Mouse (Mus musculus) mature B cell (primary cell): ENCODE measurements around the gene Pitpna.

Experiments used
- in situ Hi-C: fragments of 300-500 bp; cut with MboI; formaldehyde crosslinking; loops from 2 replicates; pipeline ENCODE4 v1.14.3; 2019

Gene Pitpna

GRCm38 (mm10) chr11:75563851-75564548, 23.9 kb upstream of the Pitpna start:
- in situ Hi-C loops = no loop called here

- in situ Hi-C loops = loop anchor here (5.0 kb wide), 1 partner anchor 34 kb away; the partner anchor contains the start of gene Slc43a2
Observed at GRCm38 (mm10) chr11:75565849-75566248, 22.0 kb upstream of the Pitpna start.

DNA sequence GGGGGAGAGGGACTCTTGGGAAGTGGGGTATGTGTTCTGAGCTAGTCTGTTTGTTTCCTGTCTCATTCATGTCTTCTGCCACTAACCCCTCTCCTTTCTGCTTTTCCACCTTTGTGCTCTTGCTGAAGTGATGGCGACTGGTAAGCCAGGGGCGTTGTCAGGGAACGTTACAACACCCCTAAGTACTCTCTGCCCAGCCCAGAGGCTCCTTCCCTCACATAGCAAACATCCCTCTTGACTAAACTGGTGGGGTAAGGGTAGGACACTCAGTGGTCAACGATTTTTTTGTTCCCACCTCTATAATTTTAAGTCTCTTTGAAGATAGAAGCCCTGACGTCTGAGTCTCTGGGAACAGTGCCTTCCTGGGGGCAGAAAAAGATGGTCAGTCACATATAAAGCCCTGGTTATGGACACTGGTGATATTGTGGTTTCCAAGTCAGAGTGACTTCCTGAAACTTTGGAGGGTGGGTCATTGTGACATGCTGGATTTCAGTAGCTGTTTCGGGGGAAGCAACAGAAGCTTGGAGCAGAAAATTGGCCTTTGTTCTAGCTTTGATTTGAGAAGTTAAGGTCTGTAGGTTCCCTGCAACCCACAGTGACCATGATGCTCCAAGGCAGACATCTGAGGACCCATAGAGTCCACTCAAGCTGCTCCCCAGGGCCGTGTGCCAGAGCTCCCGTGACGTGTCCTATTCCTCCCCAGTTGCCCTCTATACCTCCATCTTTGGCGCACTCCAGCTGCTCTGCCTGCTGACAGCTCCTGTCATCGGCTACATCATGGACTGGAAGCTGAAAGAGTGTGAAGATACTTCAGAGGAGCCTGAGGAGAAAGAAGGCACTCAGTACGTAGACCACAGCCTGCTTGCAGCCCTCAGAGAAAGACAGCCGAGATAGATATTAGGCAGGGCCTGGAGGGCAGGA, 21.4 kb upstream of the Pitpna start:
- in situ Hi-C loops = loop anchor here (5.0 kb wide), 1 partner anchor 34 kb away; the partner anchor contains the start of gene Slc43a2

- in situ Hi-C loops = loop anchor here (5.0 kb wide), 1 partner anchor 35 kb away; the partner anchor contains the start of gene Slc43a2
Observed at GRCm38 (mm10) chr11:75567346-75568114, 20.4 kb upstream of the Pitpna start.

GRCm38 (mm10) chr11:75568115-75568511, 19.8 kb upstream of the Pitpna start:
- in situ Hi-C loops = loop anchor here (5.0 kb wide), 1 partner anchor 36 kb away; the partner anchor contains the start of gene Slc43a2

GRCm38 (mm10) chr11:75568962-75569361, 18.9 kb upstream of the Pitpna start:
- in situ Hi-C loops = loop anchor here (5.0 kb wide), 1 partner anchor 37 kb away; the partner anchor contains the start of gene Slc43a2

GRCm38 (mm10) chr11:75570375-75571125, 17.3 kb upstream of the Pitpna start:
- in situ Hi-C loops = no loop called here

DNA sequence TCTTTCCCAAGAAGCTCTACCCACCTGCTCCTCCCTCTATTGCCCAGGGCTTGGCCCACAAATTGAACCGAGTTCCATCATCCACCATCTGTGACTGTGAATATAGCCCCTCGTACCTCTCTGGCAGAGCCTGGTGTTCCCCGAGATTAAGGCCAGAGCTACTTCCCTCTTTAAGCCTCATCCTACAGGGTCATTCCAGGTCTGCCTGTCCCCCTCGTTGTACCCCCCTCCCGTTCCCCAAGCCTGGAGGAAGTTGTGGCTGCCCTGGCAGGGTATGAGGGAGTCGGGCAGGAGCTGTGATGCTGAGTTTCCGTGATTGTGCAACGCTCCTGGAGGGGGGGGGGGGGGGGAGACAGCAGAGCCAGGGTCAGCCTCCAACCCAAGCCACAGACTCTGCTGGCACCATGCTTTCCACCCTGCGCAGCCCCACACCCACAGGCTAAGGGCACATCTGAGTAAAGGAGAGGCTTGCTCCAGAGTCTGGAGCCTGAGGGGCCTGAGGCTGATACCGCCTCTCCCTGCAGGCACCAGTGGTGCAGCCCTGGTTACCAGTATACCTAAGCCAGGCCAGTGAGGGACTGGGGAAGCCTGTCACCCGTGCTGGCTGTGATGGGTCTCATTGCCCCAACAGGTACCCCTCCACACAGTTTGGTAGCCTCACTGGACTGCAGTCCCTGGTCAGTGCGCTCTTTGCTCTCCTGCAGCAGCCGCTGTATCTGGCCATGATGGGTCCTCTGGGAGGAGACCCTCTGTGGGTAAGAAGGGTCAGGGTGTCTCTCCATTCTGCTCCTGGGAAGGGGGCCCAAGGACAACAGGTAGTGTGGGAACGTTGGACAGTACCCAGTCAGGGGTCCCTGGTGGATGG, 16.5 kb upstream of the Pitpna start:
- in situ Hi-C loops = no loop called here

- in situ Hi-C loops = no loop called here
Observed at GRCm38 (mm10) chr11:75572301-75572791, 15.6 kb upstream of the Pitpna start.

DNA sequence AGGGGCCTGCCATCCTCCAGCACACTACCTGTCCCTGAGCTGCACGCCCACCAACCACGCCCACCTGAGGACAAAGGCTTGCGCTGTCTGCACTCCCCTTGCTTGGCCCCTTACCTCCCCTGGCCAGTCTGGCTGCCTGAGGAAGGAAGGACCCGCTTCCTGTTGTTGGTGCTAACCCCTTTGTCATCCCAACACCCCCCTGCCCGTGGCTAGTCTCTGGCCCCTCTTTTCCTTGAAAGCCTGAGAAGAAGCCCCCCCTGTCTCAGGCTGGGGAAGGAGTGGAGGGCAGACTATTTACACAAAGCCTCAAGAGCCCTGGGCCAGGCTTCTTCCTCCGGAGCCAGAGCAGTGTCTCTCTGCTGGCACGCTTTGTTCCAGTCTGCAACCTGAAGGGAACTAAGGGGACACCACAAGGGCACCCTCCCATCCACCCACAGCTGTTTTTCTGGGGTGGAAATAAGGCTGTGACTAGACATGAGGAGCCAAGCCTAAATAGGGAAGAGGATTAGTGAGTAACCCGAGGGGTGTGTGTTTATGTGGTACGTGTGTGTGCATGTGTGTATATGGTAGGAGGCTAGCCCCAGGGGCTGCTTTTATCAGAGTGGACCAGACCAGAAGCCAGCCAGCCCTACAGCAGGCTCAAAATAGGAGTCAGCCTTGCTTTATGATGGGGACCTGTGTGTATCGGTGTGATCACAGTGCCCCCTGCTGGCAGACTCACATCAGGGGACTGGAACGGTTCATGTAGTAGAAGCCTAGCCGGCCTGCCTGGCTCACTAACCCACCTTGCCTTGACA, 14.8 kb upstream of the Pitpna start:
- in situ Hi-C loops = no loop called here

DNA sequence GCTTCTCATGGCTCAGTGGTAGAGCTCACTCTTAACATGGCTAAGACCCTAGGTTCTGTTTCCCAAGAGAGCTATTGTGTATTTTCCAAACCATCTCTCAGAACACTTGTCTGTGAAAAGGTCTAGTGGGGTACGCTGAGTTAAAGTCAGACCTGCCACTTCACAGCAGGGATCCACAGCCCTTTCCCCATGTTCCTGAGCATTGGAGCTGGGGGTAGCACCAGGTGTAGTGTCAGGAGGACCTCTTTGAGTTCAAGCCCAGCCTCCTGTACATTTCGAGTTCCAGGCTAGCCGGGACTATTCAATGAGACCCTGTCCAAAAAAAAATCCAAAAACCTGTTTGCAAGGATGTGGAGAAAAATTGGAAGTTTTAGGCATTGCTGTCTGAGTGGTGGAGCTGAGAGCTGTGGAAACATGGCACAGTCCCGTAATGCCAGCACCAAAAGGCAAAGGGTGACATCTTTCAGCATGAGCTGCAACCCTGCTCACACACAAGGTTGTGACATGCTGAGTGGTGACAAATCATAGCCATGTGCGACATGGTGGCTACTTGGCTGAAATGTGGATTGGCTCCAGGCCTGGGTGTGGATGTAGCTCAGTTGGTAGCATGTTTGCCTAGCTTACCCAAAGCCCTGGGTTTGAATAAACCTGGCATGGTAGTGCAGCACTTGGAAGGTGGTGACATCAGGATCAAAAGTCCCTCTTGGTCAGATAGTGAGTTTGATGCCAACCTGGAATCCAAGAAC, 13.3 kb upstream of the Pitpna start:
- in situ Hi-C loops = no loop called here

DNA sequence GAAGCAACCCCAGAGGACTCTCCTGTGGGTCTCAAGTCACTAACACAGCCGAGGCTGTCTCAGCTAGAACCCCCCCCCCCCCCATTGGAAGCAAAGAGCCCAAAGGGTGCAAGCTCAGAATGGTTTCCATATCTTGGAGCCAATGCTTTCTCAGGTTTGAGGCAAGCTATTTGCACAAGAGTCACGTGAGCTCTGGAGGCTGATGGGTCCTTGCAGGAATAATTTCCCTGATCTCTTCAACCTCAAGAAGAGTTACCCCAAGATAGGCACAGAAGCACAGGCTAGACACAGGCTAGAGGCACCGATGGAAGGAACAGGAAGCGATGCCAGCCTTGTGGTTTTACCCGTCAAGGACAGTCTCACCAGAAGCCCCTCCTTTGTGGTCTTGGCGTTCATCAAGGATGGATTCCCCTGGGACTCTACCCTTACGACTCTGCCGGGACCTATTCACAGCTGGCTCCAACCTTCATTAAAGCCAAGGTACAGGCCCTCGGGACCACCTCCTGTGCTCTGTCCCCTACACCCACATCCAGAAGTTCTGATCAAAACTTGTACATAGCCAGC, 12.3 kb upstream of the Pitpna start:
- in situ Hi-C loops = no loop called here

DNA sequence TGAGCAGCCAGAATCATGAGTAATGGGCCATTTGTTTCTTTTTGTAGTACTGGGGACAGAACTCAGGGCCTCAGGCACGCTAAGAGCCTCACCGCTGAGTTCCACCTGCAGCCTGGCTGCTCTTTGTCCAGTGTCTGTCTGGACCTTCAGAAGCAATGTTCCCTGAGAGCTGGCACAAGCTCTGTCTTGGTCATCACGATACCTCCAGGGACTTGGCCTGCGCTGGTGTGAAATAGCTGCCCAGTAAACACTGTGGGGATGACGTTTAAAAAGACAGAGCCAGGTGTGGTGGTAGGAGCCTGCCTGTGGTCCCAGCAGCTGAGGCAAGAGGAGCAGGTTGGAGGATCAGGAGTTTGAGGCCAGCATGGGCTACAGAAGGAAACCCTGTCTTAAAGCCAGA, 9.3 kb upstream of the Pitpna start:
- in situ Hi-C loops = no loop called here

DNA sequence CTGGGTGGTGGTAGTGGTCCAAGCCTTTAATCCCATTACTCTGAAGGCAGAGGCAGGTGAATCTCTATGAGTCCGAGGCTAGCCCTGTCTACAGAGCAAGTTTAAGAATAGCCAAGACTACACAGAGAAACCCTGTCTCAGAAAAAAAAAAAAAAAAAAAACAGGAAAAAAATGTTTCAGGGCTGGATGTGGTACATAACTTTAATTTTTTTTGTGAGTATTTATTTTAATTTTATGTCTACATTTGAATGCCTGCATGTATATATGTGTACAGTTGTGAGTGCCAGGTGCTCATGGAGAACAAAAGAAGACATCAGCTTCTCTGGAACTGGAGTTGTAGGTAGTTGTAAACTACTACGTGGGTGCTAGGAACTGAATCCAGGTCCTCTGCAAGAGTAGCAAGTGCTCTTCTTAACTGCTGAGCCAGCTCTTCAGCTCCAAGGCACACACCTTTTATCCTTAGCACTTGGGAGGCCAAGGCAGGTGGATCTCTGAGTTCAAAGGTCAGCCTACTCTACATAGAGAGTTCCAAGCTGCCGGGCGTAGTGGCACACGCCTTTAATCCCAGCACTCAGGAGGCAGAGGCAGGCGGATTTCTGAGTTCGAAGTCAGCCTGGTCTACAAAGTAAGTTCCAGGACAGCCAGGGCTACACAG, 6.3 kb upstream of the Pitpna start:
- in situ Hi-C loops = no loop called here

GRCm38 (mm10) chr11:75583521-75583920, 4.4 kb upstream of the Pitpna start:
- in situ Hi-C loops = no loop called here

DNA sequence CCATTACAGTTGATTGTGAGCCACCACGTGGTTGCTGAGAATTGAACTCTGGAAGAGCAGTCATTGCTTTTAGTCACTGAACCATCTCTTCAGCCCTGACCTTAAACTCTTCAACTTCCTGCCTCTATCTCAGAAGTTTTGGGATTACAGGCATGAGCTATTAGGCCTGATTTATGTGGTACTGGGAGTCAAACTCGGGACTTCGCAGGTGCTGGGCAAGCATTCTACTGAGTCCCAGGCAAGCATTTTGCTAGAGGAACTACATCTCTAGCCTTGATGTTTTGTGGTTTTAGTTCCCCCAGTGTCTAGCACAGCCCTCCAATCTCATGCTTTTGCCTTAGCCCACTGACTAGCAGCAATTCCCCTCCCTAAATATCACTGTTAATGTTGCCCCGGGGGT, 2.8 kb upstream of the Pitpna start:
- in situ Hi-C loops = no loop called here

DNA sequence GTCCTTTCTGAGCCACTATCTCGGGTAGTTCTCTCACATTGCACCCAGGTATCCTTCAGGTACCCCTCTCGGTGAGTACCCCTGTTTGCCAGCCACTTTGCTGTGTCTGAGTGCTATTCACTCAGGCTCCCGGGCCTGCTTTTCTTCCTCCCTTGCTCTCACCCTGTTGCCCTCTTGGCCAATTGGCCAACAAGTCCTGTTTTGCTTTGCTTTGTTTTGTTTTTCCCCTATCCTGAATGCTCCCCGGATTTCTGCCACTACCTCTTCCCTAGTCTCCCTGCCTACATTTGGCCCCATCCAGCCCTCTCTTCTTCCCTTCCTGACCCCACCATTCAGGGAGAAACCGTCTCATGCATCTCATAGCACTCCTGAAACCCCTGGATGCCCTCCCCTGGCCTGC, 1.9 kb upstream of the Pitpna start:
- in situ Hi-C loops = no loop called here

DNA sequence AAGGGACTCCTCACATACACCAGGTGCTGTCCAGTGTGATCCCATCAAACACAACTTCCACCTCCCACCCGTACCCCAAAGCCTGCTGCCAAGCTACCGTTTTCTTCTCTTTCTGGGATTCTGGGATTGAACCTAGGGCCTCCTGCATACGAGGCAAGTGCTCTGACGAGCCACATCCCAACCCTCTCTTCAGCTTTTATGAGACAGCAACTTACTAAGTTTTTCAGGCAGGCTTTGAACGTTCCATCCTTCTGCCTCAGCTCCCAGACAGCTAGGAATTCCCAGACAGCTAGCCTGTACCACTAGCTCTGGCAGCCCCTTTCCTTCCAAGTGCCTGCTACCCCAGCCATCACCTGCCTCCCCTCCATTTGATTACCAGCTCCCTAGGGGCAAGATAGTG, 934 bp upstream of the Pitpna start:
- in situ Hi-C loops = no loop called here
